Mouse (Mus musculus) adrenal gland, postnatal 10 days (tissue): ENCODE measurements around the gene Csmd2. TPM values are rescaled to one million over a fixed set of nuclear protein-coding genes. Genes with fewer than 3 reads are reported as not detected.

Experiments
- total RNA-seq, 2 experiments: library from RNA; stranded (reverse); gene quantifications; 2 replicates each; pipeline ENCODE4 v1.2.3; 2021

The Csmd2 gene
- total RNA-seq, 2 experiments from 2014 or later = 0.93 to 2.4 TPM

Other genes starting within 250 kb of the Csmd2 start
- gene CK137956, start 16.9 kb upstream of the Csmd2 start, total RNA-seq = not detected